Mouse (Mus musculus) bone marrow macrophage, adult 2 months (primary cell): Measurements from ENCODE around the gene Vps9d1.

ENCODE experiments used
- CTCF ChIP-seq: IDR thresholded peaks from 2 replicates; pipeline ENCODE4 v1.5.1; 2012; ENCODE audit warnings: low read depth, mild to moderate bottlenecking, low read length, moderate library complexity
- POLR2A ChIP-seq: IDR thresholded peaks from 2 replicates; pipeline ENCODE4 v1.6.1; 2012; ENCODE audit warnings: mild to moderate bottlenecking, low read depth, low read length, borderline replicate concordance

DNA sequence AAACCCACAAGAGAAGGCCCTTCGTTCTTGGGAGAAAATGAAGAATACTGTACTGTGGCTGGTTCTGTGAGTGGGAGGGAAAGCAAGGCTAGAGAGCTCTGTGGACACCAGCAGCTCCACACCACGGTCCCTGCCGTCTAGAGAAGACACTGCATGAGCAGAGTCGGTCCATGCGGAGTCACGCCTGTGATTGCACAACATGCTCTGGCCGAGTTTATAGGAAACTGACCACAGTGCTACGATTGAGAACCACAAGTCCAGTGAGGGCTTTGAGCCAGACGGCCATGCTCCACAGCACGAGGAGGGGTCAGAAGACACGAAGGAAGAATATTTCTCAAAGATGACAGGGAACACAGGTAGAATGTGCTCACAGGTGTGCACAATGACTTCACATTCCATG is 44.2 kb upstream of the Vps9d1 start:
- TF ChIP-seq POLR2A (no peak), CTCF (no peak)
